Mouse (Mus musculus): Measurements from ENCODE around the gene Ugt1a5.
A peak's percentile ranks its signal among the peaks of the same experiment; 100 is the strongest.

Ugt1a5 gene

DNA sequence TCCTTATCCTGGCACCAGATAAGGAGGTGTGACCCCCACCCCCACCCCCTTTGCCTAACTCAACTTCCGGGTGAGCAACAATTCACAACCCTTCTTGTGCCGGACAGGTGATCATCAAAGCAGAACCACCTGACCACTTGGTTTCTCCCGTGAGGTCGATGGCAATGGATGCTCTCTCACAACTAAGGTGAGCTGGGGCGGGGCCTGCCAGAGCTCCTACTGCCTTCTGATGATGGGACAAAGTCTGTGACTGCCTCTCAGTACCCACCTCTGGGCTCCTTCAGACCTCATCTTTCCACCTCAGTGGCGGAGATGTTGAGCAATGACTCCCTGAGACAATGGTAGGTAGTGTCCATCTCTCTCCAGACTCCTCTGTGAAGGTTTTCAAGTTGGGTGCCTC is 80.1 kb downstream of the Ugt1a5 start:
- DNase-seq = no peak

DNA sequence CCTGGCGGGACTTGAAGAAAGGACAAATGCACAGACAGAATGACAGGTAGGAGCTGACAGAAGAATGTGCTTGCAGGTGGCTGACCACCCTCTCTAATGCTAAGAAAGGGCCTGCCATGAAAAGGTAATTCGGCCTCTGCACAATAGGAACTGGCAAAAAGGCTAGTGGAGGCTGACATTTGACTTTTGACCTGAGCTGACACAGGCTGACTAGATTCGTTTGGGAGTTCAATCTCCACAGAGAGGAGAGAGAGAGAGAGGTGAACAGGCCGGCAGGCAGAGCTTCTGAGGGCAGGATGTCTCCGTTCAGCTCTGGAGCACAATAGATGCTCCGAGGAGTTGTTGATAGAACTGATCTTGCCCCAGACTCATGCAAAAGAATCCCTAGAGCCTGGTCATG is 80.6 kb downstream of the Ugt1a5 start:
- no peak for DNase-seq

DNA sequence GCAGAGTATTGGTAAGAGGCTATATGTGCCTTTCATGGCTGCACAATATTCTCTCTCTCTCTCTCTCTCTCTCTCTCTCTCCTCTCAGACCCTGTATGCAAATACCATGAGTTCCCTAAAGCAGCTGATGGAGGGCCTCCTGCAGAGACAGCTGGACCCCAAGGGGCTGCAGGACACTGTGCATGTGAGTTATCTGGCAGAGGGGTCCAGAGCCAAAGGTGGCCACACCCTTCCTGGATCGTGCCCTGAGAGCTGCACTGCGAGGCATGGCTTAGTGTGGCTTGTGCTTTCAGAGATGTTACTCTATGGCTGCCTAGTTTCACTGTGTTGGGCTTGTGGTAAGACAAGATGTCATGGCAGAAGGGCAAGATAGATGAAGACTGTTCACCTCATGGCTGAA is 81.8 kb downstream of the Ugt1a5 start:
- DNase-seq = no peak

DNA sequence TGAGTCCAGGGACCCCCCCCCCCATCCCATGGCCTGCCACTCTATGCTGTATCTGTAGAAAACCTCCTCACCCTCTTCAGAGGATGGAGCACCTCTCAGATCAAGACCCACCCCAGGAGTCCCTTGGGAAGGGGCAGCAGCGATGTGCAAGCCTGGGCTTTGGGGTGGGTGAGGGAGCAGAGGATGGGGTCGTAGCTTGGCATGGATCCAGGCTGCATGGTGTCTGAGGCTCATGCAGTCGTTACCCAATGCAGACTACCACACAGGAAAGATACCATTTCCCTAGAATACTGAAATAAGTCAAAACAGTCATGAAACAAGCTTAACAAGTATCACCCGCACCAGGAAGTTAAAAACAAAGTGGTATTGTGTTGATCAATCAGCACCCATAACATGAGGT is 82.8 kb downstream of the Ugt1a5 start:
- DNase-seq = peak in 1 of 2 experiments; percentile 28

DNA sequence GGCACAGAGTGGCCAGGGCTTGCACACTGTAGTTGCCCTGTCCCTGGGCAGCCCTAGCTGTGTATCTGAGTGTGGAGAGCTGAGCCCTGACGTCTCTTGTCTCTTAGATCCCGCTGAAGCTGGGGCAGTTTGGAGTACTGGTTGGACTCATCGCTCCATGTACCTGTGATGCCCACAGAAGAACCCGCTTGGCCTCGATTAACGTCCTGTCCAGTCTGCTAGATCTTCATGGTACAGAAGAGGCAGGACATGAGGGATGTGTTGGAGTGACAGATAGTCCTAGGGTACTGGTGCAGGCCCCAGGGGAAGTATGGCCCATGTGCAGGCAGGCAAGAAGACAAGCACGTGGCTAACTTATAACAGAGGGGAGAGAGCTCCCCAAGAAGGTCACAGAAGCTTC is 83.8 kb downstream of the Ugt1a5 start:
- no peak for DNase-seq

DNA sequence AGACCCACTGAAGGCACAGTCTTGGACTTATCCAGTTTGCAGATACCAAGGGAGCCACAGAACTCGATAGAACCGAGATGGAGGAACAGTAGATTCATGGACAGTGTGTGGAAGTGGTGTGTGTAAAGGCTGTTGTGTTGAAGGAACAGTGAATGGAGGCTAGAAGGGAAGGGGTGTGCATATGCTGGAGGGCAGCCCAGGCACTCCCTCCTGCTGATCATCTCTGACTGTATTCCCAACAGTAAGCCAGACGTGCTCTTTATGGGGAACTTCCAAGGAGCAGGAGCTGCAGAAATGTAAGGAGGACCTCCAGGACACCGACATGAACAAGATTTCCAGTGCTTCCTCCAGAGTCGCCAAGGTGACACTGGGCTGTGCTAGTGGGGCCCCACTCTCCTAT is 84.2 kb downstream of the Ugt1a5 start:
- no peak for DNase-seq

DNA sequence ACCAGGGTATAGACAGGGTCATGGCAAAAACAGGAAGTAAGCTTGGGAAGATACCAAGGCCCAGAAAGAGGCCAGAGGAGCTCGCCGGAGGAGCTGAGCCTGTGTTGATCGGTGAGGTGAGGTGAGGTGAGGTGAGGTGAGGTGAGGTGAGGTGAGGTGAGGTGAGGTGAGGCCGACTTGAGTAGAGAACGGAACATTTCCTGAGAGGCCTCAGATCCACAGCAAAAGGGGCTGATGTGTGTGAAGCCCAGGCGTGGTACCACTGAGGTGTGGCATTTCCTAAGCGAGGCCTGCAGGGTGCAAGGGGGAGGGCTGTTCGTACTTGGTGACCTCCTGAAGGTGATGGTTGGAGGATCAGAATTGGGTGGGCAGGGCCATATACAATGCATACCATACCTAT is 87.3 kb downstream of the Ugt1a5 start:
- no peak for DNase-seq

DNA sequence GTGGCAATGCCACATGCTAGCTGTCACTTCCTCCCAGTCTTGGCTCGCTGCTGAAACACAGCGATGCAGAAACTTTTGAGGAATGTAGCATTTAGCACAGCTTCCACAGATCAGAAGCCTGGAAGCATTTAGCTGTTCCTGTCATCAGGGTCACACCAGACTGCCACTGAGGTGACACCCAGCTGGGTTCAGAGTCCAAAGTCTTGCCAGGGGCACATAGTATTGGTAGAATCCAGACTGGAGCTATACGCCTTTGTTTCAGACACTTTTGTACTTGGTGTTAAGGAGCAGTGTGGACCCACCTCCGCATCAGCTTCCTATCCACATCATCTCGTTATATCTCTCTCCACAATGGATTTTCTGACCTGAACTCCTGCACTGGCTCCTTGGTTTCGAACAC is 87.7 kb downstream of the Ugt1a5 start:
- DNase-seq = no peak

DNA sequence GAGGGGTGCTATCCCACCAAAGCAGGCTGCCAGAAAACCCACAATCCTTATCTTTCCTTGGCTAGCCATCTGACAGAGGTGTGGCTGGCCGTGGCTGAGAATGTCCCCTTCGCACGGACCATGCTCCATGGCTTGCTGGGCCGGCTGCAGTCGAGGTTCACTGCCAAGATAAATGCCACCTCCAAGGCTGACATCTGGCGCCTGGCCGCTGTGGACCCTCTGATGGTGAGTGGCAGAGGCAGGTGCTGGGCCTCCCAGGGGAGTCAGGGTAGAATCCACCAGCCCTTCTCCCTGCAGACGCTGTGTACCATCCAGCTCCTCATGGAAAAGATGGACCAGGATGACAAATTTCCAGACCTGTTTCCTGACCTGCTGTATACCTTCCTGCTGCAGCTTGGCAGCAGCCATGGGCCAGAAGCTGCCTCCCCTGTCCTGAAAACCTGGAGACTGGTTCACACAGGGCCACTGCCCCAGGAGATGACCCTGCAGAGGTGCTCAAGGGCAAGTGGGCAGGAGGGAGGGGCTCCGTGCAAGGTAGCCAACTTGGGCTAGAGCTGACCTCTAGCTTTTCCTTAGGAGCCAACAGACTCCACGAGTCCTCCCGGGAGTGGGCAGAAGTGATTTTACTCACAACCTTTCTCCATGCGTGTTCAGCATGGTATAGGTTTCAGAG is 89.1 kb downstream of the Ugt1a5 start:
- DNase-seq = peak in 1 of 2 experiments; percentile 38

DNA sequence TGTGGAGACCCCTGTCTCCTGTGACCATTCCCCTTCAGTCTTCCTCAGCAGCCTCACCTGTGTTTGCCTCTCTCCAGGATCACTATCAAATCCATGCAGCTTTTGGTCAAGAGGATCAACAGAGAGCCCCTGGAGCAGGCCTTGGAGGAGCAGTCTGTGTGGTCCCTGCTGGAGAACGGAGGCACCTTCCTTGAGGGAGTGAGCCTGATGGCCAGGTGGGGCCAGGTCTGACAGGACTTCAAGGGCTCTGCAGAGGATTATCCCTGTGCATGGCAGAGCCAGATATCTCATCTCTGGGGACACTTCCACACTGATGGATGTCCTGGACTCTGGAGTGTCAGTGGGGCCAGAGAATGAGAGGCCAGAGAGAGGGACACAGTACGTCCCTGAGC is 89.7 kb downstream of the Ugt1a5 start:
- peak in 1 of 2 experiments; percentile 35 for DNase-seq

DNA sequence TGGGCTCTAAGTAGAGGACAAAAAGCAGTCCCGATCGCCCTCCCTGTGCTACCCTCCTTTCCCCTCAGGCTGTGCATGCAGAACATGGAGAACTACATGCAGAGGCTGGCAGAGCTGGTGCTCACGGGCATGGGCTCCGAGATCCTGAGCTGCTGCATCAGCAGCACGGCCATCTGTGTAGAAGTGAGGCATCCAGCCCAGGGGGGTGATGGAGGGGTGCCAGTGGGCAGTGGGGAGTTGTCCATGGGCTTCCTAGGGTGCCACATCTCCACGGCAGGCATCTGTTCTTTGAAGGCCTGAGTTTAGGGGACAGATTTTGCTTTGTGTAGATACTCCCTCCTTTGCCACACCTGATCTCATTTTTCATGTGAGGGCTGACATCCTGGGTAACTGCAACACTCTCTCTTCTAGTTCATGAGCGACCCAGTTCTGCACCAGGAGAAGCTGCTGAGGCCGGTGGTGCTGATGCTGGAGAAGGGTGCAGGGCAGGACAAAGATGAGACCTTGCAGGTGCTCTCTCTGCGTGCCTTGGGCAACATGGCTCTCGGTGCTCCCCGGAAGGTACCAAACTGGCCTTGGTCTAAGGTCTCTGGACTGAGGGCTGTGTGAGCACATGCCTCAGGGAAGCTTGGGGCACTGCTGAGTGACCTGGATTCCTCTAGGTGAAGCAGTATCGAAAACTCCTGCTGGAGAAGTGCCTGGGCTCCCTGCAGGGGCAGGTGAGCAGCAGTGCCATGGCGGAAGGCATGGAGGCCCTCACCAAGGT is 90.4 kb downstream of the Ugt1a5 start:
- peak; percentile 54 to 62 for DNase-seq

DNA sequence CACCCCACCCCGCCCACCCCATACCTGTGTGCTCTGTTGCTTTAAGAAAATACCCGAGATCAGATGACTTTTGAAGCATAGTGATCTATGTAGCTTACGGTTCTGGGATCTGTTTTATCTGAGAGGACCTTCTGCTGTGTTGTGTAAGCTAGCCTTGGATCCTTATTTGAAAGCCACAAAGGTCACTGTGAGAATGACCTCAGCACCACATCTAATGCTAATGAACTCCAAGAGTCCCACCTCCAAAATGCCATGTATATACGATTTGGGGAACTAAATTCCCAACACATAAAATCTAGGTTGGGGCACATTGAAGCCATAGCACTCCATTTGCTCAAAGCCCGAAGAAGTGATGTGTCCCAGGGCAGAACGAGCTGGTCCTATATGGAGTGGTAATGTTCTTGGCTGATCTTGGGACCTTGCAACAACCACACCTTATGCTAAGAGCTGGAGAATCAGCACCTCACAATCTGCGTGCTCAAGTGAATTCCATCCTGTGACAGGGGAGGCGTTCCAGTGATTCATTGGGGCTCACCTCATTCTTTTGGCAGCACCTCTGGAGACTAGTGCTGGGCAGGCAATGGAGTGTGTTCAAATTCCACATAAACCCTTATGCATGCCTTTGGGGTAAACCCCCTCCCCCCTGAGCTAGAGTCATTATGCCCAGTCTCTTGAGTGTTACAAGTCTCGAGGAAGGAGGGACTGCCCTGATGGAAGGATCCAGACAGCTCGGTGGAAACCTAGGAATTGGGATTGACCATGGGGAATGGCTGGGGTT is 91.3 kb downstream of the Ugt1a5 start:
- no peak for DNase-seq

DNA sequence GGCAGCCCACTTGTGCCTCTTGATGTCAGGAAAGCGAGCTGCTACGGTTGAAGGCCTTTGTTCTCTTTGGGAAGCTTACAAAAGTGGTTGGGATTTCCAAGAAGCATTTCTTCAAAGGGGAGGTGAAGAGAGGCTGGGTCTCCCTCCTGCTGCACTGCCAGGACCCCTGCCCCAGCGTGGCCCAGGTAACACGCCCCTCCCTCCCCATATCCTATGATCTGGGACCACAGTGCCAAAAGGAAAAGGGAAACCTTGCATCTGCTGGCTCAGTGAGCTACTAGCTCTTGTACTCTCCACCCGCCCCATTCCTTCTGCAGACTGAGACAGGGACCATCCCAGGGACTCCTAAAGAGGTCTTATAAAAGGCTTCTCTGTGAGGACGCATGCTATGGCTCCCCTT is 91.9 kb downstream of the Ugt1a5 start:
- no peak for DNase-seq

DNA sequence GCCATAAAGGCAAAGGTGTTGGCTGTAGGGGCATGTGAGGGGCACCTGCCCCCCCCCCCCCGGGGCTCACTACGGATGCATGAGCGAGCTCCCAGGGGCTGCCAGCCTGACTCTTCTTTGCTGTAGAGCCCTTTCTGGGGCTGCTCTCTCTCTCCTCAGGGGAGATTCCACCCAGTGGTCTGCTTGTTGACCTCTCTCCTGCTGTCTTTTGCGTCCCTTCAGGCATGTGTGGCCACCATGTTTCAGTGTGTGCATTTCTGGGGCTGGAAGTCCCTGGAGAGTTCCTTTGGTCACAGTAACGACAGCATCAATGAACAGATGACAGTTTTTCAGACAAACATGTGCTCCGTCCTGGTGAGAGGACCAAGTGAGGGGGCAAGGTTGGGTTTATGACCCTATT is 92.5 kb downstream of the Ugt1a5 start:
- peak in 1 of 2 experiments; percentile 32 for DNase-seq

DNA sequence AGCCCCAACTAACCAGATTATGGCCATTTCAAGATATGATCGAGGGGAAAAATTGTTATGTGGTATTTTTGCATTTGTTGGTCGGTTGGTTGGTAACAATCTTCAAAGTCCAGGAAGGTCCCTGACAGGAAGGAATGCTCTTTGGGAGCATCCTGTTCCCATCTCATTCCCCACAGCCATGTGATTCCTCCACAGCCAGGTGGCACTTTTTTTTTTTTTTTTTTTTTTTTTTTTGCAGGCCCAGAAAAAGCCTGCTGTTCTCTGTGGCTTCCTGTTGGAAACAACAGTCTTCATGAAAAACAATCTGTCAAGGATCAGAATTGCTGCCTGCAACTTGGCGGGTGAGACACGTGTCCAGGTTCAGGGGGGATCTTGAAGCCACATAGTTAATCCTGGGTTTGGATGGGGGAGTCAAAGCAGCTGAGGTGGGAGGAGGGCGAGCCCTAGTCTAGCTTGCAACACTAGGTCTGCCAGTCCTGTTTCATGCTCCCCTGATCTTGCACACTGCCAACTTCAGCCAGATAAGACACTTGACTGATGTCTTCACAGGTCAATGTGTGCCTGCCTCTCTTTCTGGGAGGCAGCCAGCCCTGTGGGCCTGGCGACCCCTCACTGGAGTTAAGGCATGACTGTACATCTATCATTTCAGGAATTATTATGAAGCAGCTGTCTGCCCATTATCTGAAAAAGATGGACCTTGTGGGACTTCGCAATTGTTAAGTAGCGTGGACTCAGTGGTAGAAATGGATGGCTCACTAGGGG is 93.2 kb downstream of the Ugt1a5 start:
- peak; percentile 42 to 55 for DNase-seq

DNA sequence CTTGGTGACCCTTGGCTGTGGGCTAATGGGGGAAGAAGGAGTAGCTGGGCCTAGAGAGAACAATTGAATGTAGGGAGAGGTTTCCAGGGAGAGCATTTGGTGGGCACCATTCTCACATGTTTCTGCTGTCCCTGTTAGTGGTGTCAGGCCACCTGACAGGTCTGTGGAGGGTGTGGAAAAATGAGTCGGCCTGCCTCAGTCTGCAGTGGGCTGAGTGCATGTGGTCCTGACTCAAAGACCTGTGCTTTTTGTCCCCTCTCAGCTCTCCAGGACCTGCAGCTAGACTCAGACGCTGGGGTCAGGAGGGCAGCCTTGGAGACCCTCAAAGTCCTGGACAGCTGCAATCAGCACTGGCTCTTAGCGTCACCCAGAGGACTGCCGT is 93.8 kb downstream of the Ugt1a5 start:
- peak in 1 of 2 experiments; percentile 29 for DNase-seq

DNA sequence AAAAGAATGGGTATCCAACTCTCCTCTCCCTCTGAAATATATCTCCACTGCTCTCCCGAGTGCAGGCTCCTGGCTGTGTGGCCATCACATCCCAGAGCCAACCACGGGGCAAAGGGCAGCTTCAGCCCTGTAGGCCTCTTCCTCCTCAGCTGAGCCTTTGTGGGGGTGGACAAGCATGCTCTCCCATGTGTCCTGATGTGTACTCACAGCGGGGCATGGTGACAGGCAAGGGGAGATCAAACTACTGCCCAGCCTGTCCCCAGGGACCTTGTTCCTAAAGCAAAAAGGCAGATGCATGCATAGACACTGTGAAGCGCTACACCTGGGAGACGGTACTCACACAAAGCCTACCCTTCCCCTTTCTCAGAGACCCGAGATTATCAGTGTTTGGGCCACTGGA is 94.3 kb downstream of the Ugt1a5 start:
- peak in 1 of 2 experiments; percentile 51 for DNase-seq

DNA sequence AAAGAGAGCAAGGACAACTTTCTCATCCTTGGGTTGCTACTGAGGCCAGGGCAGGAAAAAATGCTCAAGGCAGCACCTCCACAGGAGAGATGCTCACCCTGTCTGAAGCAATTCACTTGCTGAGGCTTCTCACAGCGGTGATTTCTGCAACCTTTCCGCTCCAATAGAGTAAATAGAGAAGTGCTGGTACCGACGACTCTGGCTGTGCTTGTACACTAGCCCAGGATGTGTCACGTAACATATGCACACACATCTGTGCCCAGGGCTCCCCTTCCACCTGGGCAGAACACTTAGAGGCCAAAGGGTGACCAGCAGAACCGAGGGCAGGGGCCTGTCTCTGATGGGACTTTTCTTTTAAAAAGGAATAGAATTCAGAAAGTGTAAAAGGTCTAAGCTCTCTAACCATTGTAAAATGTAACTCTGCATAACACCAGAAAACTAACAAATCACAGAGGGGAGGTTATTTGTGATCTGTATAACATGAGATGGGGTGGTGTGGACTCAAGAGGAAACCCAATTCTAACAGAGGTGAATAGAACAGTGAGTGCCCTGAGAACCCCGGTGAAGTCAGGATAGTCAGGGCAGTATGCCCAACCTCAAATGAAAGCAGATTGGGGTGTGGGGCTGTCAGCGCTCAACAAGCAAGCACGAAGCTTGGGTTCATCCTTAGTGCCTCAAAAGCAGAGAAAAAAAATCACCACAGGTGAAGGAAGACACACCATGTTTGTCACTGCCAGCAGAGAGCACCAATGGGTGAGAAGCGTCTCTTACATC is 95.0 kb downstream of the Ugt1a5 start:
- no peak for DNase-seq

DNA sequence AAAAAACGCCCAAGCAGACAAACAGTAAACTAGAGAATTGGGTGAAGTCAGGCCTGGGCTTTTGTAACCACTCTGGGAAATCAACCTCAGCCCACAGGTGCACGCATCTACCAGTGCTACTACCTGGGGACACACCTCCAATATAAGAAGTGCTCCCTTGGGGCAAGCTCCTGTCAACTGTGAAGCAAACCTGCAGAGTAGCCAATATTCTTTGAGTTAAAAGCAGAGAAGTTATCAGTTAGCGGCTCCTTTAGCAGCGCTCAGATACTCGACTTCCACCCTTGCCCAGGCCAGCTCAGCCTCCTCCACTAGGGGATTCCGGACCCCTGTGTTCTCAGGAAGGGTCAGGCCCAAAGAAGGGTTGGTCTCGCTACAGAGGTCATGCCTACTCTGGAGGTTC is 95.9 kb downstream of the Ugt1a5 start:
- no peak for DNase-seq

DNA sequence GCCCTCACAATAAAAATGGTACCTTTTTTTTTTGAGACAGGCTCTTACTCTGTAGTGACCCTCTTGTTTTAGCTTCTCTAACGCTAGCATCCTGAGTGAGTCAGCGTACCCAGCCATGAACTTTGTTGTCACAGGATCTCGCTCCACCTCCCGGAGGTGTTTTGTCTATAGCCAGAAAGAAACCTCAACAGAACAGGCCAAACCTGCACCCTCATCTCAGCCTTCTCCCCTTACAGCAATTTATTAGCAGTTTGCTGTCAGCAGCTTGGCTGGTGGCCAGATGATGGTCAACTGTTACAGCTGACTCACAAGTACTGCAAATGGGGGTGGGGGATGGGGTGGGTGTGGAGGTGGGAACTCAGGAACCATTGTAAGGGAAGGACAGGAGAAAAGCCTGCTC is 96.4 kb downstream of the Ugt1a5 start:
- peak in 1 of 2 experiments; percentile 57 for DNase-seq

DNA sequence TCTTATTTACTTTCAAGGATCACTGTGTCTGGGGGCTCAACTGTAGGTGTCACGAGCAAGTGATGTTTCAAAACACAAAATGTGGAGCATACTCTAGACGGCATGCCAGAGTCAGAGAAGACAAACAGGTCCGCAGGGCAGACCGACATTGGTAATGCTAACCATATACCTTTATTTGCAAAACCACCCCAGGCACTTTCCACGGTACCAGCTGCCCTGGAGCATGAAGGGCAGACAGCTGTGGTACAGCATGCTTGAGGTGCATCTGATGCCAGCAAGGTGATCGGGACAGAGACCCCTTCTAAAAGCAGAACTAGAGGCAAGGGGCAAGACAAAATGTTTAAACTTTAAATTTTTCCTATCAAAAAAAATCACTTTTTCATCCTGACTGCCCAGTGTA is 97.1 kb downstream of the Ugt1a5 start:
- no peak for DNase-seq

DNA sequence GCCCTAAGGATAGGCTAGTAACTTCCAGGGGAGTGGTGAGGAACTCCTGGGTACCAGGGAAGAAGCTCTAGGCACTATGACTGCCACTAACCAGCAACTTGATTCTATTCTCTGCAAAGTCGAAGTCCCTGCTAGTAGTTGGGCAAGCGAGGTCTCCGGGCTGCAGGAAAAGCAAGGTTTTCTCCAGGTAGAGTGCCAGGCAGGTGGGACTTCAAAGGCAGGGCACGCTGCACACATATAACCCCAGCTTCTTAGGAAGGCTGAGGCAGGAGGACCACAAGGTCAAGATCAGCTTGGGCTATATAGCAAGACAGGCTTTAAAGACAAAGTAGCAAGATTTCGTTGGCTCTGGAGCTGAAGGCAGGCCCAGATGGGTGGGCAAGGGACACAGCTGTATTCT is 98.0 kb downstream of the Ugt1a5 start:
- no peak for DNase-seq

Data from cerebellum, postnatal 25 days (tissue).